Mouse (Mus musculus) liver, adult 2 months (tissue): ENCODE measurements around the gene Wdr82.
A peak's percentile ranks its signal among the peaks of the same experiment; 100 is the strongest.

Experiments
- CTCF ChIP-seq: fragments of 200-500 bp; IDR thresholded peaks from 2 replicates; pipeline ENCODE4 v1.5.1; 2011; ENCODE audit warnings: low read depth, low read length, control low read depth
- POLR2A ChIP-seq: fragments of 200-500 bp; IDR thresholded peaks from 2 replicates; pipeline ENCODE4 v1.6.1; 2011; ENCODE audit warnings: low read length, control low read depth; ENCODE audit not compliant: insufficient read depth; ENCODE audit errors: extremely low read depth

GRCm38 (mm10) chr9:106170556-106171345, at the start of gene Wdr82:
- TF ChIP-seq CTCF: no peak
- peak; percentile 92 for TF ChIP-seq POLR2A
